Mouse (Mus musculus): Measurements from ENCODE around the gene Tpd52l2.

Tpd52l2 gene

GRCm38 (mm10) chr2:181541761-181542380 is 44.9 kb downstream of the Tpd52l2 start:
- no peak for DNase-seq (ENCODE audit: low read depth)

DNA sequence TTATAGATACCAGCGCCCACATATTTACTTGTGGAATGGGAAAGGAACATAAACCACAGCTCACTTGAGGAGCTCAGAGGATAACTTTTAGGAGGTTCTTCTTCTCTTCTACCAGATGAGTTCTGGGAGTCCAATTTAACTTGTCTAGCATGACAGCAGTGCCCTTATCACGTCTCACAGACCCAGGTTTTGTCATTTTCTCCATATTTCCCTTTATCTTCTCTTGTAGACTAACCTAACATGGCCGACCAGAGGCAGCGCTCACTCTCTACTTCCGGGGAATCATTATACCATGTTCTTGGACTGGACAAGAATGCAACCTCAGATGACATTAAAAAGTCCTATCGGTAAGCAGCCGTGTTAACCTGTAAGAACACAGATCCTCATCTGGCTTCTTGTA is 49.2 kb downstream of the Tpd52l2 start:
- DNase-seq (ENCODE audit: low read depth), result no peak

DNA sequence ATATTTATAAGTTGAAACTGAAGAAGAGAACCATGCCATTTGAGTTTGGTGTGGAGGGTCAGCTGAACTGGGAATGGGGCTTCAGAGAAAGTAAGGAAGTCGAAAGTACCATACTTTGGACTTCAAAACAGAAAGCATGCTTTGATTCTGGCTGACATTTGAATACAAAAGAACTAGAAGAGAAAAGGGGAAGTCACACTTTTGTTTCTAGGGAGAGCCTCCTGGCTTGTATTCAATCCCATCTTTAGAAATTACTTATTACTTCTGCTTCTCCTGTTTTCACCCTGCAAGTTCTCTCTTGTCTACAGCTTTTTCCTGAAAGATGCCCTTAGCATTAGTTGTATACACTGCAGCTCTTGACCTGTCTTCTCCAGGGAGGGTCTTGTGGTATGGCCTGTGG is 51.3 kb downstream of the Tpd52l2 start:
- no peak for DNase-seq (ENCODE audit: low read depth)

DNA sequence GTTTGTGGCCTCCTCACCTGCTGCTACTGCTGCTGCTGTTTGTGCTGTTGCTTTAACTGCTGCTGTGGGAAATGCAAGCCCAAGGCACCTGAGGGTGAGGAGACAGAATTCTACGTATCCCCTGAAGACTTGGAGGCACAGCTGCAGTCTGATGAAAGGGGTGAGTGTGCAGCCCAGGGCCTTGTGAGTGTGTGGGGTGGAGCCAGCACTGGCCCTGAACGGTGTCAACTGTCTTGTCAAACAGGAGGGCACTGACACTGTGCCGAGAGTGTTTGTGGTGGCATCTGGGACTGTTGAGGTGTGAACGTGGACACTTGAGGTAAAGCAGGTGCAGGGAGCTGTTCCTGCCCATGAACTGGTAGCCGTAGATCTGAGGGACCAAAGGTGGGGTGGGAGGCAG is 51.7 kb downstream of the Tpd52l2 start:
- DNase-seq (ENCODE audit: low read depth), result no peak

GRCm38 (mm10) chr2:181550233-181550632 is 53.3 kb downstream of the Tpd52l2 start:
- DNase-seq (ENCODE audit: low read depth), result no peak

- no peak for DNase-seq (ENCODE audit: low read depth)
Measured at GRCm38 (mm10) chr2:181553772-181554171, 56.8 kb downstream of the Tpd52l2 start.

- DNase-seq (ENCODE audit: low read depth), result no peak
Measured at GRCm38 (mm10) chr2:181567338-181567737, 70.4 kb downstream of the Tpd52l2 start.
